Mouse (Mus musculus) ES-E14 (cell line): ENCODE data around the gene Rps18.
A peak's percentile ranks its signal among the peaks of the same experiment; 100 is the strongest.

Experiments
- MAFK ChIP-seq: IDR thresholded peaks from 2 replicates; pipeline ENCODE4 v1.6.1; 2014; ENCODE audit warnings: mild to moderate bottlenecking, low read depth, low read length, inconsistent platforms; ENCODE audit not compliant: insufficient read depth
- ZNF384 ChIP-seq: IDR thresholded peaks from 2 replicates; pipeline ENCODE4 v1.6.1; 2012; ENCODE audit warnings: low read depth, low read length, inconsistent platforms

- TF ChIP-seq MAFK (peak; percentile 52; the same call in 1 of the 2 replicates), ZNF384 (no peak)
Observed at GRCm38 (mm10) chr17:33994959-33995358, 39.2 kb upstream of the Rps18 start.
